ENCODE assay signal across 17 mouse cellular contexts in the genomic region with DNA sequence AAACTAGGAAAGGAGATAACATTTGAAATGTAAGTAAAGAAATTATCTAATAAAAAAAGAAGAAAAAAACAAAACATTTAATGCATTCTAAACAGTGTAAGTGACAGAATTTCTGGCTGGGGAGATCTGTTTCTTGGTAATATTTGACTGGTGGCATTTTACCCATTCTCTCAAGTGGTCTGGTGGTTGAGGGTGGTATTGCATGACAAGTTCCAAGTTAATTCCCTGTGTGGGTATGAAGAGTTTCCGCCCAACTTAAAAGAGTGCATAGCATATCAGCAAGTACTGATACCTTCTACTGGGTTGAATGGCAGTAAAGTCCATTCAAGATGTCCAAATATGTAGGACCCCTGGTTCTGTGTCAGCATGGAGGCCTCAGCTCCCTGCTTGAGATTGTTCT. TPM values are rescaled to one million over a fixed set of nuclear protein-coding genes. Genes with fewer than 3 reads are reported as not detected.
A peak's percentile ranks its signal among the peaks of the same experiment; 100 is the strongest.
DNase-seq lines count a peak whose midpoint lies in the region; ATAC-seq and TF ChIP-seq lines count a peak whose summit lies in the region.
"Had no signal": no experiment of that assay in that cellular context is flagged by ENCODE, and none has a peak within 500 bp of the region (broad histone marks: within the 10 kb centered on the region; RNA-seq: fewer than 3 reads in every experiment).

No protein-coding gene starts in this region.

- 81% methylated on average over 1 of the region's 1 CpGs for WGBS in heart, adult 2 months
- 87% methylated on average over 1 of the region's 1 CpGs for WGBS in thymus, adult 2 months
- WGBS in heart, embryonic 10.5 days = 72% methylated on average over 1 of the region's 1 CpGs

- peak; percentile 61 for ATAC-seq in granulocyte monocyte progenitor cell, adult 5-6 weeks (replicated peaks; ENCODE audit: poor library complexity, severe bottlenecking)
- ATAC-seq: forebrain, embryonic 14.5 days had no signal

- no peaks in the 10 kb centered on the region for H3K79me2 ChIP-seq in heart, adult 2 months (replicated peaks; ENCODE audit: control insufficient read depth, insufficient read depth, low read length)

- H3K9ac ChIP-seq in heart, adult 2 months (ENCODE audit: low read depth, low read length) = no peak overlapping the region
- H3K9ac ChIP-seq: heart, embryonic 12.5 days had no signal

- no peaks in the 10 kb centered on the region for H3K9me3 ChIP-seq in heart, embryonic 10.5 days

- DNase-seq in heart, adult 2 months = no peak
- no peak for DNase-seq in heart, postnatal 25 days (ENCODE audit: low spot score)
- DNase-seq in thymus, postnatal 4 days = peak; percentile 37
- DNase-seq in thymus, adult 2 months = no peak
- DNase-seq in heart, embryonic 10.5 days (ENCODE audit: low spot score) = no peak
- DNase-seq in kidney, postnatal 14 days = no peak
- DNase-seq: adrenal gland, postnatal 10 days; cerebellum, adult 9-11 months; embryo, embryonic 11 days; gastrocnemius, postnatal 10 days; heart, postnatal 4 days; thymus, postnatal 14 days had no signal

- no peaks in the 10 kb centered on the region for H3K27me3 ChIP-seq in heart, adult 2 months (ENCODE audit: control insufficient read depth, insufficient read depth, low read length)
- no peaks in the 10 kb centered on the region for H3K27me3 ChIP-seq in thymus, adult 2 months (ENCODE audit: control insufficient read depth, insufficient read depth, low read length)
- no peaks in the 10 kb centered on the region for H3K27me3 ChIP-seq in heart, embryonic 10.5 days (ENCODE audit: insufficient read depth, poor library complexity, severe bottlenecking)
- H3K27me3 ChIP-seq: heart, embryonic 12.5 days had no signal

- no peak overlapping the region for H3K27ac ChIP-seq in heart, adult 2 months
- H3K27ac ChIP-seq in thymus, adult 2 months (ENCODE audit: control insufficient read depth, insufficient read depth, low read length) = no peak overlapping the region
- no peak overlapping the region for H3K27ac ChIP-seq in heart, embryonic 10.5 days

- peak; percentile 30 for TF ChIP-seq CTCF in heart, adult 2 months (IDR thresholded peaks at IDR 0.05)
- TF ChIP-seq CTCF in thymus, adult 2 months (IDR thresholded peaks at IDR 0.05; ENCODE audit: borderline replicate concordance, control insufficient read depth, extremely low read depth, insufficient read depth, low read length, poor library complexity) = no peak

- intact Hi-C loops in heart, adult 2 months (cut with DNase I) = no loop called here
- intact Hi-C loops in heart, postnatal 25 days (cut with DNase I) = no loop called here

- H3K36me3 ChIP-seq in heart, adult 2 months (ENCODE audit: control insufficient read depth, insufficient read depth, low read length) = no peaks in the 10 kb centered on the region
- no peaks in the 10 kb centered on the region for H3K36me3 ChIP-seq in thymus, adult 2 months (ENCODE audit: control insufficient read depth, insufficient read depth, low read length)
- no peaks in the 10 kb centered on the region for H3K36me3 ChIP-seq in heart, embryonic 10.5 days
- H3K36me3 ChIP-seq: heart, embryonic 12.5 days had no signal

- H3K4me1 ChIP-seq in heart, adult 2 months (ENCODE audit: control insufficient read depth, insufficient read depth, low read length) = no peaks in the 10 kb centered on the region
- H3K4me1 ChIP-seq in thymus, adult 2 months (replicated peaks; ENCODE audit: control insufficient read depth, insufficient read depth, low read length) = no peaks in the 10 kb centered on the region
- no peaks in the 10 kb centered on the region for H3K4me1 ChIP-seq in heart, embryonic 10.5 days
- H3K4me1 ChIP-seq: heart, embryonic 12.5 days had no signal

- TF ChIP-seq POLR2A in heart, adult 2 months (IDR thresholded peaks at IDR 0.05; ENCODE audit: insufficient read depth, low read depth, low read length) = no peak
- TF ChIP-seq POLR2A in thymus, adult 2 months (IDR thresholded peaks at IDR 0.05; ENCODE audit: control insufficient read depth, extremely low read depth, insufficient read depth, low read length, poor library complexity) = no peak

- no peak for TF ChIP-seq EP300 in heart, adult 2 months (IDR thresholded peaks at IDR 0.05; ENCODE audit: insufficient read depth, low read depth, low read length)

- H3K4me3 ChIP-seq in heart, adult 2 months = no peak overlapping the region
- H3K4me3 ChIP-seq in thymus, adult 2 months (ENCODE audit: control insufficient read depth, insufficient read depth, low read length) = no peak overlapping the region
- H3K4me3 ChIP-seq in heart, embryonic 10.5 days = no peak overlapping the region
- H3K4me3 ChIP-seq: heart, embryonic 12.5 days had no signal

RNA-seq across cellular contexts. Expression of a gene that starts 17.3 kb away (rescaled TPM):
- total RNA-seq in heart, adult 2 months (2021) = under 1 TPM; 0.57 TPM
- 0.41 and 0.53 TPM in 2 replicates for polyA plus RNA-seq in heart, adult 2 months (2012; rRNA removed)
- total RNA-seq in heart, postnatal 25 days (2021) = under 1 TPM; 0.34 to 0.67 TPM
- polyA plus RNA-seq in thymus, adult 2 months (2012; rRNA removed) = 30.2 and 30.7 TPM in 2 replicates
- total RNA-seq in granulocyte monocyte progenitor cell, adult 5-6 weeks (2014; fragmentation: Nextera tagmentation) = 18.7 and 25.6 TPM in 2 replicates
- 10.5 and 14.7 TPM in 2 replicates for total RNA-seq in granulocyte monocyte progenitor cell, adult 5-6 weeks (2017)
- 0.24 TPM in 1 of 2 replicates, not detected in the other for polyA plus RNA-seq in heart, embryonic 10.5 days (2016; fragmentation: Nextera tagmentation; extraction: Ambion mirVana)
- total RNA-seq: left cerebral cortex, postnatal 14 days had no signal
- polyA plus RNA-seq: heart, embryonic 12.5 days; neural tube, embryonic 14.5 days had no signal

RNA-seq across cellular contexts. Expression of a gene that starts 56.5 kb away (rescaled TPM):
- total RNA-seq in heart, adult 2 months (2021) = 100 to 1,000 TPM; 112 to 145 TPM
- polyA plus RNA-seq in heart, adult 2 months (2012; rRNA removed) = 24.6 and 42.3 TPM in 2 replicates
- 100 to 1,000 TPM; 118 to 122 TPM for total RNA-seq in heart, postnatal 25 days (2021)
- 22.0 and 26.3 TPM in 2 replicates for polyA plus RNA-seq in thymus, adult 2 months (2012; rRNA removed)
- 24.1 and 27.3 TPM in 2 replicates for total RNA-seq in granulocyte monocyte progenitor cell, adult 5-6 weeks (2014; fragmentation: Nextera tagmentation)
- total RNA-seq in granulocyte monocyte progenitor cell, adult 5-6 weeks (2017) = 12.2 and 12.3 TPM in 2 replicates
- polyA plus RNA-seq in heart, embryonic 10.5 days (2016; fragmentation: Nextera tagmentation; extraction: Ambion mirVana) = 34.1 and 34.3 TPM in 2 replicates

RNA-seq across cellular contexts. Expression of a gene that starts 56.9 kb away (rescaled TPM):
- 10 to 100 TPM; 18.7 to 20.4 TPM for total RNA-seq in heart, adult 2 months (2021)
- polyA plus RNA-seq in heart, adult 2 months (2012; rRNA removed) = 12.3 and 15.3 TPM in 2 replicates
- 10 to 100 TPM; 20.0 to 20.3 TPM for total RNA-seq in heart, postnatal 25 days (2021)
- polyA plus RNA-seq in thymus, adult 2 months (2012; rRNA removed) = 120 and 122 TPM in 2 replicates
- 29.1 and 36.5 TPM in 2 replicates for total RNA-seq in granulocyte monocyte progenitor cell, adult 5-6 weeks (2014; fragmentation: Nextera tagmentation)
- 24.7 and 25.2 TPM in 2 replicates for total RNA-seq in granulocyte monocyte progenitor cell, adult 5-6 weeks (2017)
- 7.2 and 8.0 TPM in 2 replicates for polyA plus RNA-seq in heart, embryonic 10.5 days (2016; fragmentation: Nextera tagmentation; extraction: Ambion mirVana)

Comparison
In these comparisons a context has a peak if more than half of its experiments do, and no peak if none do; other contexts are left out.
1. RNA of a gene that starts 17.3 kb away (total RNA-seq): 10.5 to 25.6 TPM in granulocyte monocyte progenitor cell, adult 5-6 weeks; 0.34 to 0.67 TPM in heart, postnatal 25 days and 0.57 TPM in heart, adult 2 months; every median in the first group is over 4 times any median in the second.